11 mouse cellular contexts compared by ENCODE assay signal in the genomic region with DNA sequence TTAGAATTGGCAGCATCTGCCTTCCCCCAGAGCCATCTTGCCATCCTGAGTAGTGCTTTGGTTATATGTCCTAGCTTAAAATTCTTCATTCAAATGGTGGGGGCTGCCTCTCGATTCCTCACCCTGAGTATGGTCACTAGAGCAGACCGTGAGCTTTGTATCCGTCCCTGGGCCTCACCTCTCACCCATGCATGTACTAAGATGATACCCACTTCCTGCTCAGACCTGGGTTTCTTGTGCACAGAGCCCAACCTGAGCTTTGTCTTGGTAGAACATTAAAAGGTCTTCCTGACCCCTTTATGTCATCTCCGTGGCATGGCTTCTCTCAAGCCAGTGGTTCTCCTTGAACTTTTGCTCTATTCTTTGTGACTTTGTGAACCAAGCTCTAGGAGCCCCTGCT.
"Had no signal": no experiment of that assay in that cellular context is flagged by ENCODE, and none has a peak within 500 bp of the region (broad histone marks: within the 10 kb centered on the region; RNA-seq: fewer than 3 reads in every experiment).

No protein-coding gene starts in this region.

- H3K36me3 ChIP-seq: limb, embryonic 12.5 days; liver, embryonic 13.5 days; lung, embryonic 15.5 days; midbrain, embryonic 12.5 days; neural tube, embryonic 15.5 days had no signal

- H3K27ac ChIP-seq: limb, embryonic 12.5 days; liver, embryonic 13.5 days; lung, embryonic 15.5 days; midbrain, embryonic 12.5 days; neural tube, embryonic 15.5 days had no signal

- DNase-seq: kidney, adult 8-10 months; kidney, postnatal 36 days; layer of hippocampus, adult 9-11 months; layer of hippocampus, postnatal 36 days; liver; liver, embryonic 13.5 days; liver, postnatal 0 days had no signal

- H3K4me1 ChIP-seq: limb, embryonic 12.5 days; liver, embryonic 13.5 days; midbrain, embryonic 12.5 days; neural tube, embryonic 15.5 days had no signal

- H3K27me3 ChIP-seq: limb, embryonic 12.5 days; liver, embryonic 13.5 days; lung, embryonic 15.5 days; midbrain, embryonic 12.5 days; neural tube, embryonic 15.5 days had no signal

- H3K4me3 ChIP-seq: limb, embryonic 12.5 days; liver, embryonic 13.5 days; lung, embryonic 15.5 days; midbrain, embryonic 12.5 days; neural tube, embryonic 15.5 days had no signal
